Mouse (Mus musculus): ENCODE data around the gene Ubp1.

DNA sequence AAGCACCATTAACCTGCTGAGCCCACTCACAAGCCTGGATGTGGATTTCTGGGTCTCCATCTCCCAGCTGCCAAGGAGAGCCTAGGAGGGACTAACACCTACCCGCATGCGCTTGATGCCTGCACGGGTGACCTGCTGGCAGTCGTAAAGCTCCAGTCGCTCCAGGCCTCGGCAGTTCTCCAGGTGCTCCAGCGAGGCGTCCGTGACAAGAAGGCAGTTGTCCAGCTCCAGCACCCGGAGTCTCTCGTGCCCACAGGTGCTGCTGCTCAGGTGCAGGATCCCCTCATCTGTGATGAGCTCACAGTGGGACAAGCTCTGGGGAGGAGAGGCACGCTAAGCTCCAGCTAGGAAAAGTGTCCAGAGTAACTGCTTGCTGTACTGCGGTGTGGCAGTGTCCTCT lies 48.6 kb downstream of the Ubp1 start:
- TF ChIP-seq EP300 (IDR thresholded peaks at IDR 0.05; ENCODE audit: insufficient read depth, low read depth, low read length) (no peak), CTCF (IDR thresholded peaks at IDR 0.05) (no peak)
